Mouse (Mus musculus): Measurements from ENCODE around the gene Tex52. TPM values are rescaled to one million over a fixed set of nuclear protein-coding genes. Genes with fewer than 3 reads are reported as not detected.
A peak's percentile ranks its signal among the peaks of the same experiment; 100 is the strongest.
"Not testable (repeated sequence)": the region's sequence is repeated elsewhere in the genome, so short reads cannot be mapped to it uniquely, and the experiment has no call there.

Gene Tex52
- polyA plus RNA-seq, 1 experiment: not detected

- Histone ChIP-seq H3K4me1 (ENCODE audit: control insufficient read depth, insufficient read depth, insufficient read length, low read length) (peaks cover 3% of the 10 kb centered on the region; the same call in 1 of the 2 replicates), H3K4me3 (ENCODE audit: low read depth, low read length) (peak overlapping the region; percentile 78), H3K27ac (ENCODE audit: insufficient read depth, low read depth, low read length) (no peak overlapping the region), H3K27me3 (ENCODE audit: control insufficient read depth, insufficient read depth, low read length) (no peaks in the 10 kb centered on the region), H3K36me3 (ENCODE audit: control insufficient read depth, insufficient read depth, low read length) (peaks cover 13% of the 10 kb centered on the region)
- TF ChIP-seq CTCF (IDR thresholded peaks at IDR 0.05; ENCODE audit: extremely low read depth, insufficient read length, insufficient replicate concordance, low read depth, low read length): no peak
- no peak; the same call in 1 of the 2 replicates for TF ChIP-seq POLR2A (IDR thresholded peaks at IDR 0.05; ENCODE audit: low read depth, low read length)
- WGBS: 3% methylated on average over 46 of the region's 46 CpGs
These were observed 12.0 kb upstream of the Tex52 start for GRCm38 (mm10) chr6:128363007-128363825.

GRCm38 (mm10) chr6:128364721-128365120 is 10.5 kb upstream of the Tex52 start:
- Histone ChIP-seq H3K4me1 (ENCODE audit: control insufficient read depth, insufficient read depth, insufficient read length, low read length) (peaks cover 3% of the 10 kb centered on the region; the same call in 1 of the 2 replicates), H3K27ac (ENCODE audit: insufficient read depth, low read depth, low read length) (no peak overlapping the region), H3K27me3 (ENCODE audit: control insufficient read depth, insufficient read depth, low read length) (no peaks in the 10 kb centered on the region), H3K4me3 (ENCODE audit: low read depth, low read length) (no peak overlapping the region), H3K36me3 (ENCODE audit: control insufficient read depth, insufficient read depth, low read length) (peaks cover 9% of the 10 kb centered on the region)
- no peak for TF ChIP-seq CTCF (IDR thresholded peaks at IDR 0.05; ENCODE audit: extremely low read depth, insufficient read length, insufficient replicate concordance, low read depth, low read length)
- WGBS: 72% methylated on average over 6 of the region's 6 CpGs

- H3K4me3 ChIP-seq (ENCODE audit: low read depth, low read length): no peak overlapping the region
- peaks cover 9% of the 10 kb centered on the region for H3K36me3 ChIP-seq (ENCODE audit: control insufficient read depth, insufficient read depth, low read length)
- no peaks in the 10 kb centered on the region for H3K27me3 ChIP-seq (ENCODE audit: control insufficient read depth, insufficient read depth, low read length)
- WGBS: 96% methylated on average over 5 of the region's 5 CpGs
- H3K27ac ChIP-seq (ENCODE audit: insufficient read depth, low read depth, low read length): no peak overlapping the region
- TF ChIP-seq POLR2A (IDR thresholded peaks at IDR 0.05; ENCODE audit: low read depth, low read length) (no peak), CTCF (IDR thresholded peaks at IDR 0.05; ENCODE audit: extremely low read depth, insufficient read length, insufficient replicate concordance, low read depth, low read length) (no peak)
- H3K4me1 ChIP-seq (ENCODE audit: control insufficient read depth, insufficient read depth, insufficient read length, low read length): peaks cover 3% of the 10 kb centered on the region; the same call in 1 of the 2 replicates
These were observed 8.8 kb upstream of the Tex52 start for GRCm38 (mm10) chr6:128366466-128366865.

- WGBS: 91% methylated on average over 5 of the region's 5 CpGs
These were observed 5.2 kb upstream of the Tex52 start for GRCm38 (mm10) chr6:128370040-128370439.

GRCm38 (mm10) chr6:128376371-128377085 is 1.3 kb downstream of the Tex52 start:
- Histone ChIP-seq H3K27me3 (ENCODE audit: control insufficient read depth, insufficient read depth, low read length) (no peaks in the 10 kb centered on the region), H3K4me3 (ENCODE audit: low read depth, low read length) (no peak overlapping the region), H3K4me1 (ENCODE audit: control insufficient read depth, insufficient read depth, insufficient read length, low read length) (no peaks in the 10 kb centered on the region), H3K36me3 (ENCODE audit: control insufficient read depth, insufficient read depth, low read length) (peaks cover 4% of the 10 kb centered on the region; the same call in 1 of the 2 replicates), H3K27ac (ENCODE audit: insufficient read depth, low read depth, low read length) (no peak overlapping the region)
- WGBS: 90% methylated on average over 17 of the region's 17 CpGs
- TF ChIP-seq CTCF (IDR thresholded peaks at IDR 0.05; ENCODE audit: extremely low read depth, insufficient read length, insufficient replicate concordance, low read depth, low read length) (no peak), POLR2A (IDR thresholded peaks at IDR 0.05; ENCODE audit: low read depth, low read length) (no peak)

More at GRCm38 (mm10) chr6:128370040-128370439, 5.2 kb upstream of the Tex52 start:
- Histone ChIP-seq H3K4me3 (ENCODE audit: low read depth, low read length) (no peak overlapping the region), H3K36me3 (ENCODE audit: control insufficient read depth, insufficient read depth, low read length) (peaks cover 13% of the 10 kb centered on the region), H3K4me1 (ENCODE audit: control insufficient read depth, insufficient read depth, insufficient read length, low read length) (no peaks in the 10 kb centered on the region), H3K27ac (ENCODE audit: insufficient read depth, low read depth, low read length) (no peak overlapping the region), H3K27me3 (ENCODE audit: control insufficient read depth, insufficient read depth, low read length) (no peaks in the 10 kb centered on the region)
- TF ChIP-seq POLR2A (IDR thresholded peaks at IDR 0.05; ENCODE audit: low read depth, low read length) (no peak), CTCF (IDR thresholded peaks at IDR 0.05; ENCODE audit: extremely low read depth, insufficient read length, insufficient replicate concordance, low read depth, low read length) (no peak)

- Histone ChIP-seq H3K36me3 (ENCODE audit: control insufficient read depth, insufficient read depth, low read length) (0 out of 2 replicates have a peak, but pooled peaks cover under 1% of the 10 kb centered on the region), H3K4me3 (ENCODE audit: low read depth, low read length) (no peak overlapping the region), H3K27ac (ENCODE audit: insufficient read depth, low read depth, low read length) (no peak overlapping the region), H3K27me3 (ENCODE audit: control insufficient read depth, insufficient read depth, low read length) (no peaks in the 10 kb centered on the region), H3K4me1 (ENCODE audit: control insufficient read depth, insufficient read depth, insufficient read length, low read length) (no peaks in the 10 kb centered on the region)
- WGBS: 77% methylated on average over 16 of the region's 16 CpGs
- TF ChIP-seq POLR2A (IDR thresholded peaks at IDR 0.05; ENCODE audit: low read depth, low read length): no peak
- TF ChIP-seq CTCF (IDR thresholded peaks at IDR 0.05; ENCODE audit: extremely low read depth, insufficient read length, insufficient replicate concordance, low read depth, low read length): no peak
These were observed 4.4 kb downstream of the Tex52 start for GRCm38 (mm10) chr6:128379636-128380035.

GRCm38 (mm10) chr6:128380594-128381167 is 5.4 kb downstream of the Tex52 start:
- H3K27me3 ChIP-seq (ENCODE audit: control insufficient read depth, insufficient read depth, low read length); H3K4me1 ChIP-seq (ENCODE audit: control insufficient read depth, insufficient read depth, insufficient read length, low read length); H3K4me3 ChIP-seq (ENCODE audit: low read depth, low read length); H3K27ac ChIP-seq (ENCODE audit: insufficient read depth, low read depth, low read length); H3K36me3 ChIP-seq (ENCODE audit: control insufficient read depth, insufficient read depth, low read length): not testable (repeated sequence)
- WGBS: 44% methylated on average over 1 of the region's 1 CpGs
